ENCODE assay signal across 21 mouse cellular contexts in the genomic region with DNA sequence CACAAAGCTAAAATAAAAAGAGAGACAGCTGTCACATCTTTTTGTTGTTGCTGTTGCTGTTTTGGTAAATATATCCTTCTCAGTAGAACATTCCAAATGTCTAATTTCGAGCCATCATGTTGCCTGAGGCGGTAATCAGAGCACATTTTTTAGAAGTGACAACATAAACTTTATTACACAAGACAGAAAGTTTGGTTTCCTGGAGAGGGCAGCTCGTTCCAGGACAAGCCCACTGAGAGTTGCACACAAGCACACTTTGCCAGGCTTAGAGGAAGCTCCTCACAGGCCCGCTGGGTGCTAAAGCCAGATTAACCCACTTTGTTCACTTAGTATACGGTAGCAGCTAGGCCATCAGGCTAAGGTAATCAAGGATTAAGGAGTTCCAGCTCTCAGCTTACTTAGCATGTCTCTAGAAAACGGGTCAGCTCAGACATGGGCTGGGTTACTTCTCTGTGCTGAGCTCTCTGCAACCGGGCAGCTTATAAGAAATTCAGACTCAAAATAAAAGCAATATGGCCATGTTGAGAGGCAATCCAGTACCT. TPM values are rescaled to one million over a fixed set of nuclear protein-coding genes. Genes with fewer than 3 reads are reported as not detected.
DNase-seq lines count a peak whose midpoint lies in the region; ATAC-seq and TF ChIP-seq lines count a peak whose summit lies in the region.
"Had no signal": no experiment of that assay in that cellular context is flagged by ENCODE, and none has a peak within 500 bp of the region (broad histone marks: within the 10 kb centered on the region; RNA-seq: fewer than 3 reads in every experiment).

No protein-coding gene starts in this region.

- intact Hi-C loops in gastrocnemius, adult 2 months (cut with DNase I) = no loop called here

- no peak for TF ChIP-seq CTCF in gastrocnemius, adult 2 months (IDR thresholded peaks at IDR 0.05)
- no peak for TF ChIP-seq CTCF in lung, adult 2 months (IDR thresholded peaks at IDR 0.05; ENCODE audit: insufficient read depth, low read length)

- H3K27ac ChIP-seq in gastrocnemius, adult 2 months = no peak overlapping the region
- H3K27ac ChIP-seq: heart, adult 2 months; hindbrain, embryonic 12.5 days; neural tube, embryonic 13.5 days had no signal

- peak; percentile 39 for ATAC-seq in megakaryocyte progenitor cell, adult 5-6 weeks (replicated peaks; ENCODE audit: poor library complexity)
- ATAC-seq: inflammation-experienced regulatory T-cells, adult 6 months had no signal

- no peak overlapping the region for H3K4me3 ChIP-seq in gastrocnemius, adult 2 months
- H3K4me3 ChIP-seq in lung, adult 2 months (replicated peaks; ENCODE audit: extremely low read depth, low read depth, low read length) = no peak overlapping the region
- H3K4me3 ChIP-seq: heart, adult 2 months; hindbrain, embryonic 12.5 days; neural tube, embryonic 13.5 days had no signal

- DNase-seq in gastrocnemius, adult 18-20 months (ENCODE audit: low spot score) = peak; percentile 15
- DNase-seq in gastrocnemius, adult 2 months = no peak
- DNase-seq in lung, postnatal 10 days = peak; percentile 13
- DNase-seq in lung, adult 2 months = no peak
- DNase-seq in urinary bladder, postnatal 10 days (ENCODE audit: low spot score) = no peak
- no peak for DNase-seq in right cerebral cortex, adult 18-20 months
- DNase-seq: adrenal gland, adult 8-10 months; B cell, adult 2 months; cerebellum, postnatal 10 days; gastrocnemius, postnatal 10 days; heart, adult 2 months; kidney, adult 2 months; kidney, postnatal 10 days; liver; midbrain, embryonic 14.5 days; thymus, postnatal 14 days had no signal

- 35% methylated on average over 7 of the region's 7 CpGs for WGBS in lung, adult 2 months

- no peak for TF ChIP-seq POLR2A in lung, adult 2 months (IDR thresholded peaks at IDR 0.05; ENCODE audit: borderline replicate concordance, extremely low read depth, low read depth, low read length)

- H3K4me1 ChIP-seq in lung, adult 2 months (ENCODE audit: control insufficient read depth, insufficient read depth, low read length) = no peaks in the 10 kb centered on the region
- H3K4me1 ChIP-seq: megakaryocyte, embryonic 14.5 days had no signal

RNA-seq across cellular contexts. Expression of gene Hs3st3b1, which starts 30.5 kb away (rescaled TPM):
- under 1 TPM; 0.25 to 0.31 TPM for total RNA-seq in gastrocnemius, adult 18-20 months (2021)
- under 1 TPM; 0.26 to 0.28 TPM for total RNA-seq in gastrocnemius, adult 2 months (2021)
- polyA plus RNA-seq in lung, adult 2 months (2012; rRNA removed) = 5.5 and 6.3 TPM in 2 replicates
- total RNA-seq in megakaryocyte progenitor cell, adult 5-6 weeks (2015) = 0.17 and 0.20 TPM in 2 replicates
- total RNA-seq in megakaryocyte progenitor cell, adult 5-6 weeks (2017) = 0.14 and 0.37 TPM in 2 replicates

Comparison
In these comparisons a context has a peak if more than half of its experiments do, and no peak if none do; other contexts are left out.
1. DNase-seq: peak in gastrocnemius, adult 18-20 months (single experiment) and lung, postnatal 10 days (single experiment); none in gastrocnemius, adult 2 months (single experiment), lung, adult 2 months (single experiment), urinary bladder, postnatal 10 days (single experiment) and right cerebral cortex, adult 18-20 months (single experiment).